Mouse (Mus musculus) ES-E14 (cell line): ENCODE measurements around the gene Large2. TPM values are rescaled to one million over a fixed set of nuclear protein-coding genes. Genes with fewer than 3 reads are reported as not detected.
A peak's percentile ranks its signal among the peaks of the same experiment; 100 is the strongest.

ENCODE experiments used
- DNase-seq: peaks from one replicate; pipeline ENCODE4 v3.0.0-alpha.2; 2013; ENCODE audit warnings: low read depth, low spot score
- H3K27ac ChIP-seq: 2 replicates; pipeline ENCODE4 v1.5.1; 2012; ENCODE audit warnings: low read depth, mild to moderate bottlenecking, low read length, moderate library complexity, mixed read lengths; ENCODE audit not compliant: poor library complexity, insufficient read depth, severe bottlenecking
- H3K36me3 ChIP-seq: 2 replicates; pipeline ENCODE4 v1.6.1; 2012; ENCODE audit warnings: mild to moderate bottlenecking, low read length, moderate library complexity, mixed read lengths; ENCODE audit not compliant: control insufficient read depth, poor library complexity, insufficient read depth, severe bottlenecking
- H3K4me1 ChIP-seq, 2 experiments: fragments of 150-350 bp in 1 of 2; sonication (generic) in 1 of 2; 2 replicates each; pipeline ENCODE4 v1.6.1; 2012; ENCODE audit warnings: low read length in 2 of 2, mild to moderate bottlenecking in 1 of 2, mixed read lengths in 1 of 2; ENCODE audit not compliant: control insufficient read depth in 2 of 2, insufficient read depth in 2 of 2, poor library complexity in 1 of 2
- H3K4me3 ChIP-seq, 2 experiments: fragments of 150-350 bp in 1 of 2; sonication (generic) in 1 of 2; 2 replicates each; pipeline ENCODE4 v1.5.1; 2012; ENCODE audit warnings: low read length in 2 of 2, low read depth in 1 of 2, mild to moderate bottlenecking in 1 of 2, mixed read lengths in 1 of 2; ENCODE audit not compliant: insufficient read depth in 1 of 2, poor library complexity in 1 of 2, severe bottlenecking in 1 of 2
- H3K9ac ChIP-seq: 2 replicates; pipeline ENCODE4 v1.6.1; 2012; ENCODE audit warnings: low read depth, mild to moderate bottlenecking, low read length, mixed read lengths; ENCODE audit not compliant: poor library complexity, insufficient read depth, severe bottlenecking
- H3K9me3 ChIP-seq: fragments of 150-350 bp; sonication (generic); 2 replicates; pipeline ENCODE4 v1.6.1; 2012; ENCODE audit warnings: low read depth, mild to moderate bottlenecking, low read length; ENCODE audit not compliant: control insufficient read depth, insufficient read depth
- CHD2 ChIP-seq: IDR thresholded peaks from 2 replicates; pipeline ENCODE4 v1.6.1; 2014; ENCODE audit warnings: mild to moderate bottlenecking, low read depth, low read length, inconsistent platforms
- HCFC1 ChIP-seq: IDR thresholded peaks from 2 replicates; pipeline ENCODE4 v1.6.1; 2012; ENCODE audit warnings: low read length, inconsistent platforms, borderline replicate concordance; ENCODE audit not compliant: insufficient read depth
- MAFK ChIP-seq: IDR thresholded peaks from 2 replicates; pipeline ENCODE4 v1.6.1; 2014; ENCODE audit warnings: mild to moderate bottlenecking, low read depth, low read length, inconsistent platforms; ENCODE audit not compliant: insufficient read depth
- ZC3H11A ChIP-seq: IDR thresholded peaks from 2 replicates; pipeline ENCODE4 v1.6.1; 2012; ENCODE audit warnings: low read depth, mild to moderate bottlenecking, inconsistent platforms, low read length, borderline replicate concordance
- ZNF384 ChIP-seq: IDR thresholded peaks from 2 replicates; pipeline ENCODE4 v1.6.1; 2012; ENCODE audit warnings: low read depth, low read length, inconsistent platforms
- in situ Hi-C, 2 experiments: fragments of 600-800 bp; cut with MboI; formaldehyde crosslinking; loops; one replicate each; pipeline ENCODE4 v1.15.1; 2025; ENCODE audit warnings: low sequenced_read_pairs in 2 of 2, inconsistent platforms in 1 of 2; ENCODE audit not compliant: unreplicated experiment in 2 of 2
- total RNA-seq: library from RNA; depleted of rRNA; stranded (reverse); fragments of 300-350 nt; gene quantifications from 2 replicates; pipeline ENCODE4 v1.2.3, GENCODE M21; 2012

Gene Large2
- total RNA-seq, 1 experiment: 10.3 TPM

- DNase-seq: no peak
- H3K27ac ChIP-seq: no peak overlapping the region
- no peak overlapping the region for H3K4me3 ChIP-seq
- TF ChIP-seq CHD2 (no peak), HCFC1 (no peak), ZNF384 (no peak)
- H3K36me3 ChIP-seq: peaks cover 9% of the 10 kb centered on the region; the same call in 1 of the 2 replicates
- H3K4me1 ChIP-seq: peaks cover 2 to 13% of the 10 kb centered on the region in 2 experiments; a peak in 2 of 4 replicates
- in situ Hi-C loops: no loop called here
- no peaks in the 10 kb centered on the region for H3K9me3 ChIP-seq
- H3K9ac ChIP-seq: no peak overlapping the region
Measured at GRCm38 (mm10) chr2:92377320-92377719, 2.7 kb upstream of the Large2 start.

- Histone ChIP-seq H3K27ac (no peak overlapping the region), H3K4me1 (peaks cover 2 to 21% of the 10 kb centered on the region in 2 experiments; a peak in 3 of 4 replicates)
Measured at GRCm38 (mm10) chr2:92376300-92376699, 1.6 kb upstream of the Large2 start.

DNA sequence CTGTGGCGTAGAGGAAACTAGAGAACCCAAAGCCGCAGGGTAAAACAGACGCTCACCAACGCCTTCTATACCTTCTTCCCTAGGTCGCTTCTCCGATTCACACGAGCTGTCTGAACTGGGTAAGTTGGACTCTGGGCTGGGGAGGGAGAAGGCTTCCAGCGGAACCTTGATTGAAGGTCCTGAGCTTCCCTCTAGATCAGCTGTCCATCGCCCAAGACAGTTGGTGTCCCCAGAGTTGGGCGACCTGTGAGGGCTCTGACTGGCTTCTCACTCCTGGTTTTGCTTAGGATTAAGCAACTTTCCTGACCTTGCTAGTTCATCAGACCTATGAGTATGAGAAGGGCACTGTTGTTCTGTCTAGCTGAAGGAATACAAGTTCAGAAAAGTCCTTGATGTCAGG, 1.1 kb upstream of the Large2 start:
- no peak for DNase-seq
- Histone ChIP-seq H3K4me3 (peak overlapping the region; percentile 82 to 88), H3K9me3 (no peaks in the 10 kb centered on the region), H3K27ac (no peak overlapping the region), H3K9ac (peak overlapping the region; percentile 79), H3K4me1 (peaks cover 2 to 24% of the 10 kb centered on the region in 2 experiments; a peak in 3 of 4 replicates), H3K36me3 (peaks cover 8% of the 10 kb centered on the region; the same call in 1 of the 2 replicates)
- in situ Hi-C loops: no loop called here
- TF ChIP-seq ZC3H11A (no peak), ZNF384 (no peak), MAFK (no peak), CHD2 (no peak), HCFC1 (no peak)

More at GRCm38 (mm10) chr2:92376300-92376699, 1.6 kb upstream of the Large2 start:
- DNase-seq: no peak
- in situ Hi-C loops: no loop called here
- Histone ChIP-seq H3K4me3 (peak overlapping the region in 1 of 2 experiments; percentile 88; a peak in 1 of 4 replicates), H3K9me3 (no peaks in the 10 kb centered on the region), H3K36me3 (peaks cover 8% of the 10 kb centered on the region; the same call in 1 of the 2 replicates), H3K9ac (peak overlapping the region; percentile 27; the same call in 1 of the 2 replicates)
- TF ChIP-seq CHD2 (no peak), MAFK (no peak), ZNF384 (no peak), HCFC1 (no peak), ZC3H11A (no peak)

DNA sequence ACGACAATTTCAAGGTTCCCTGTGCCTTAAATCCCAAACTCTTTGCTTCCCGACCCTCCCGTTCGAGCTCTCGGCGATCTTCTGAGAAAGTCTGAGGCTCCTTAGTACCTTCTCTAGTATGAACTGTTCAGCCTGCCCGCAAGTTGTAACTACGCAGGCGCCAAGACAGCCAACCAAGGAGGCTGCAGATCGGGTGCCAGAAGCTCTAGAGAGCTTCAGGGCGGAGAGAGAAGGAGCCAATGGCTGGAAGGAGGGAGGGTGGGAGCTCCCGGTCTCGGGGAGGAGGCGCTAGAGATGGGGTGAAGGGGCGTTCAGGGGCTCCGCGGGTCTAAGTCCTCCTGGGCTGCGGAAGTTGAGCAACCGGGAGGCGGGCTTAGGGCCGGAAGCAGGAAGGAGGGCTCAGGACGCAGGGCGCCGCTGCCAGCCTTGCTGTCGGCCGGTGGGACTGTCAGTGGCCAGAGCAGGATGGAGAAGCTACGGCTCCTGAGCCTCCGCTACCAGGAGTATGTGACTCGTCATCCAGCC, 492 bp upstream of the Large2 start:
- TF ChIP-seq HCFC1 (peak; percentile 87), MAFK (no peak), ZC3H11A (no peak), CHD2 (no peak; the same call in 1 of the 2 replicates), ZNF384 (no peak)
- H3K27ac ChIP-seq: no peak overlapping the region
- in situ Hi-C loops: no loop called here
- peak overlapping the region; percentile 79 for H3K9ac ChIP-seq
- peak overlapping the region; percentile 82 to 88 for H3K4me3 ChIP-seq
- peak; percentile 92 for DNase-seq
- no peaks in the 10 kb centered on the region for H3K9me3 ChIP-seq
- peaks cover 2 to 26% of the 10 kb centered on the region in 2 experiments; a peak in 3 of 4 replicates for H3K4me1 ChIP-seq
- H3K36me3 ChIP-seq: peaks cover 8% of the 10 kb centered on the region; the same call in 1 of the 2 replicates
